Mouse (Mus musculus) heart, postnatal 0 days (tissue): ENCODE measurements around the gene Fez2.

Source experiments
- CTCF ChIP-seq: IDR thresholded peaks from 2 replicates; pipeline ENCODE4 v1.5.1; 2016; ENCODE audit warnings: antibody characterized with exemption, control low read depth, low read depth
- EP300 ChIP-seq: IDR thresholded peaks from 2 replicates; pipeline ENCODE4 v1.6.1; 2016; ENCODE audit warnings: antibody characterized with exemption, low read depth

DNA sequence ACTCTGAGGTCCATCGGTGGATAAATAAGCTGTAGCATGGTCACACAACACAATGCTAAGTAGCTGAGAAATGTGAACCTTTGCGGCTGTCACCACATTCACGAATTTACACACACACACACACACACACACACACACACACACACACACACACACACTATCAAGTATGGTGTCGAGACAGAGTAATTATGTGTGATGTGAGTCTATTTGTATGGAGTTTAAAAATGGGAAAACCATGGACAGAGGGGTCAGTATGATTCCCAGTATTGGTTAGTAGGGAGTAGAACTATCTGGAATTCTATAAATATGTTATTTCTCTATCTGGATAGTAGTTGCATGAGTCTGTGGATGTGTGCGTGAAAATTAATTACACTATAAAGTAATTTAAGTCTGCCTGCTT is 35.6 kb upstream of the Fez2 start:
- TF ChIP-seq CTCF = no peak
- no peak for TF ChIP-seq EP300
